Mouse (Mus musculus) limb, embryonic 10.5 days (tissue): ENCODE measurements at regions not wholly inside any gene's neighbourhood (a gene's known extent, or its start where the extent isn't known, plus 50 kb on each side); places are given as distances from the start of the nearest gene placed in this dataset.
A peak's percentile ranks its signal among the peaks of the same experiment; 100 is the strongest.

Source experiments
- DNase-seq: peaks from one replicate; pipeline ENCODE4 v3.0.0-alpha.2; 2017; ENCODE audit warnings: low spot score
- H3K27ac ChIP-seq: fragments of 300-500 bp; sonication (generic); 2 replicates; pipeline ENCODE4 v1.5.1; 2016; ENCODE audit warnings: mild to moderate bottlenecking
- H3K27me3 ChIP-seq: fragments of 300-500 bp; sonication (generic); 2 replicates; pipeline ENCODE4 v1.6.1; 2016; ENCODE audit warnings: low read depth, mild to moderate bottlenecking; ENCODE audit not compliant: poor library complexity, severe bottlenecking
- H3K36me3 ChIP-seq: fragments of 300-500 bp; sonication (generic); 2 replicates; pipeline ENCODE4 v1.6.1; 2016; ENCODE audit warnings: mild to moderate bottlenecking, moderate library complexity
- H3K4me1 ChIP-seq: fragments of 300-500 bp; sonication (generic); 2 replicates; pipeline ENCODE4 v1.6.1; 2016
- H3K4me3 ChIP-seq: fragments of 300-500 bp; sonication (generic); 2 replicates; pipeline ENCODE4 v1.5.1; 2016; ENCODE audit warnings: mild to moderate bottlenecking, moderate library complexity
- H3K9me3 ChIP-seq: fragments of 300-500 bp; sonication (generic); replicated peaks from 2 replicates; pipeline ENCODE4 v1.6.1; 2016; ENCODE audit warnings: mild to moderate bottlenecking
- WGBS: fragments of 180-500 bp; shearing (Covaris S2); methylation state at CpG from one replicate; pipeline ENCODE4 v1.1.7; 2016; 5-methylcytosine and 5-hydroxymethylcytosine counted together

DNA sequence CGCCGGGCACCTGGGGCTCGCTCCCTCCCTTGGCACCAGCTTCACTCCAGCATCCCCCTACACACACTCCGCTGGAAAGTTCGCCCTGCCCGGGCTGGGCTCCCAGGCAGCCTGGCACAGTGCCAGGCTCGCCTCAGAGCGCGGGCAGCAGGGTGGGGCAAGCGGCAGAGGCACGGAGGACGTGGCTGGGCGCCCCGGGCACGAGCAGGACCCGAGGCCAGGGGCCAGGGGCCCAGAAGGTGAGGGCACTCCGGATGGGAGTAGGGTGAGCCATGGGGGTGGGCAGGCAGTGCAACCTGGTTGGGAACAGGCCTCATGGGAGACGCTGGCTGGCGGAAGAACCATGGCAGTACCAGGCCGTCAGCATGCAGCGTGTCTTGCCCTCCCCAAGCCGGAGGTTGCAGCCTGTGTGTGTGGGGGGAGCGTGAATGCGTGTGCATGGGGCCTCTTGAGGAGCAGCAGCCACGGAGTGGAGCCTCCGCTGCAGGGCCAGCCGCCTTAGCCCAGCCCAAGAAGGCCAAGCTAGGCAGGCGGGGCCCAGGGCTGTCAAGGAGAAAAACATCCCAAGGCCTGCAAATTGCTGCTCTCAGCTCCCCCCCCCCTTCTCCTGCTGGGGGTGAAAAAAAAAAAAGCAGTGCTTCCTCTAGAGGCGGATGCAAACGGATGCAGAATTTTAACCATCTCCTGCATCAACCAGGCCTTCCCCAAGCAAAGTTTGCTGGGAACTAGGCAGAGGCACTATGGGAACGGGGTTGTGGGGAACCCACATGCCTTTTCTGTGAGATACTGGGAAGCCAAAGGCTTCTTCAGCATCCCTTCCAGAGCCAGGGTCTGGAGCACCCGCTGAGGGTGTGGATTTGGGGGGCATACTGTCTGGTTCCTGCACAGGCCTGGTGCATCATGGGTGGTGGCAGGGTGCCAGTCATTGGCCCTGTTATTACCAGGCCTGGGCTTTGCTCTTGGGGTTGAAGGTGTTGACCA lies 71.4 kb upstream of the Wnt7b start:
- H3K27ac ChIP-seq: peak overlapping the region; percentile 77
- peaks cover 93% of the 10 kb centered on the region for H3K27me3 ChIP-seq
- WGBS: 67% methylated on average over 32 of the region's 32 CpGs
- H3K4me1 ChIP-seq: peaks cover 21% of the 10 kb centered on the region
- no peaks in the 10 kb centered on the region for H3K9me3 ChIP-seq
- H3K36me3 ChIP-seq: no peaks in the 10 kb centered on the region
- no peak overlapping the region for H3K4me3 ChIP-seq
- DNase-seq: peak; percentile 47

GRCm38 (mm10) chr15:85654791-85655190 lies 72.5 kb upstream of the Wnt7b start:
- Histone ChIP-seq H3K27ac (no peak overlapping the region), H3K36me3 (no peaks in the 10 kb centered on the region), H3K4me3 (no peak overlapping the region), H3K4me1 (peaks cover 21% of the 10 kb centered on the region), H3K27me3 (peaks cover 93% of the 10 kb centered on the region), H3K9me3 (no peaks in the 10 kb centered on the region)
- DNase-seq: no peak
- 91% methylated on average over 3 of the region's 3 CpGs for WGBS

GRCm38 (mm10) chr15:85655751-85656167 lies 73.5 kb upstream of the Wnt7b start:
- H3K4me3 ChIP-seq: no peak overlapping the region
- H3K9me3 ChIP-seq: no peaks in the 10 kb centered on the region
- no peak for DNase-seq
- WGBS: 59% methylated on average over 6 of the region's 6 CpGs
- no peaks in the 10 kb centered on the region for H3K36me3 ChIP-seq
- peaks cover 93% of the 10 kb centered on the region for H3K27me3 ChIP-seq
- H3K4me1 ChIP-seq: peaks cover 25% of the 10 kb centered on the region
- peak overlapping the region; percentile 62; the same call in 1 of the 2 replicates for H3K27ac ChIP-seq

DNA sequence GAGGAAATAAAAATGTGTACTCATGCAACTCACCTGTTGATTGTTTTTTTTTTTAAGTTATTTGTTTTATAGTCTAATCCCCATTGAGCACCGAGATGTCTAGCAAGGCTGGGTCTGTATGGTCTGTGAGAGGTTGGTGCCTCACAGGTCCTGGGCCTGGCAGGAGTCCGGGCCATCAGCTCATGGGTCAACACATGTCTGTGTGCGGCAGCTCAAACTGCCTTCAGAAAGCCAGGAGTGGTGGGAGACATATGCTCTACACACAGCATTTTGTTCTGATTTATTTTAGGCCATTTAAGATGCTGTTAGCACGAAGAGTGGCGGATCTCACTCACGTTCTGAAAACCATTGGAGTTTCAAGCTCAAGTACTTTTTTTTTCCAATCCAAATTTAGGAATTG lies 74.6 kb upstream of the Wnt7b start:
- Histone ChIP-seq H3K4me1 (peaks cover 30% of the 10 kb centered on the region), H3K36me3 (no peaks in the 10 kb centered on the region), H3K9me3 (no peaks in the 10 kb centered on the region), H3K4me3 (no peak overlapping the region), H3K27me3 (peaks cover 93% of the 10 kb centered on the region), H3K27ac (no peak overlapping the region)
- 80% methylated on average over 6 of the region's 6 CpGs for WGBS
- no peak for DNase-seq

DNA sequence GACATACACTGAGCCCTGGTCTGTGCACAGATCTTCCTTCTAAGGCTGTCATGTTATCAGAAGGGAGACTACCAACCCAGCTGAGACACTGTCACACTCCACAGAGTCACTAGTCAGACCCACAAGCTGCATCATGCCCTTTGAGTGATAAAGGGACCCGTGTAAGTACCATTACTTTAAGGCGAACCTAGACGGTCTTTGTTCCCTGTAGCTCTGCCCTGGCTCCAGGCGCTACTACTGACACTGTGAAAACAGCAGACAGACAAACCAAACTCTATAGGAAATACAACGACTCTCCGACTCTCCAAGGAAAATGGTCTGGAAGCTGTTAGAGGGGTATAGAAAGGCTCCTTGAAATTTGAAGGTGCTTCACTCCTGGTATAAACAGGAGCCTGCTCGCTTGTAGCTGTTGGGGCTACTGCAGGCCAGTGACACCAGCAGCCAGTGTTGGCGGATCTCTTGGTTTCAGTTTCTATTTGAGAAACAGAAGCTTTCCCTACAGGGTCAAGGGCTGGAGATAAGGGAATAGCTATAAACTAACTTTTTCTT lies 75.2 kb upstream of the Wnt7b start:
- 69% methylated on average over 8 of the region's 8 CpGs for WGBS
- H3K4me3 ChIP-seq: no peak overlapping the region
- no peaks in the 10 kb centered on the region for H3K36me3 ChIP-seq
- H3K27me3 ChIP-seq: peaks cover 93% of the 10 kb centered on the region
- no peak for DNase-seq
- peaks cover 30% of the 10 kb centered on the region for H3K4me1 ChIP-seq
- no peaks in the 10 kb centered on the region for H3K9me3 ChIP-seq
- H3K27ac ChIP-seq: no peak overlapping the region

GRCm38 (mm10) chr15:85658101-85658885 lies 76.0 kb upstream of the Wnt7b start:
- Histone ChIP-seq H3K36me3 (no peaks in the 10 kb centered on the region), H3K27me3 (peaks cover 93% of the 10 kb centered on the region), H3K9me3 (no peaks in the 10 kb centered on the region), H3K4me3 (no peak overlapping the region), H3K27ac (no peak overlapping the region), H3K4me1 (peaks cover 29% of the 10 kb centered on the region)
- DNase-seq: no peak
- 62% methylated on average over 14 of the region's 14 CpGs for WGBS

DNA sequence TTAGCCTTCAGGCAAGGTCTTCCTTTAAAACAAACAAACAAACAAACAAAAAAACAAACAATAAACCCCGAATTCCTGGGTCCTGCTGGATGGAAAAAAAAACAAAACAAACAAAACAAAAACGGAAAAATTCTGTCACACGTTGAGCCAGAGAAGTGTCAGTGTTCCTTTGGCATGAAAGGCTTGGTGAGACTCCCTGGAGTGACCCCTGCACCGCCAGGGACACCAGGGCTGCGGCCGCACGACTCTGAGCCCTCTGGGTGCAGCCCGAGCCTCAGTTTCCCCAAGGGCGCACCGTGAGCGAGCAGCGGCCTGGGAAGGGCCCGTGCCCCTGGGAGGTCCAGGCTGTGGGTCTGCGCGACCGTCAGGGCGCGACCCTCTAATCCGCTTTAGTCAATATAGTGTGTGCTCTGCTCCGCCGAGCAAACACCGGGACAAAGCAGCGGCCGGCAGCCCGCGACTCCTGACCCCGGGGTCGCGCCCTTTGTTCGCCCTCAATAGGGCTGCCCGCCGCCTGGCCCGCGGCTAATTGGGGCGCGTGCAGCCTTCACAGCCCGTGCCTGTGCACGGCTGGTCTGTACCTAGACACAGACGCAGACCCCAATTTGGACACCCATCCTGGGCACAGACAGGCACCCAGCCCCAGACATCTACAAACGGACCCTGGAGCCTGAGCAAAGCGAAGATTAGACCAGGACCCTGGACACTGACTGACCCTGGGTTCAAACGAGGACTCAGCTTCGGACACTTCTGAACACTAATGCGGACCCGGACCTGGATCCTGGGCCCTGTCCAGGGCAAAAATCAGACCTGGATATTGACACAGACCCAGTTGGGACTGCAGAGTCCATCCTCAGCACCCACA lies 74.0 kb upstream of the Ppara start:
- 7% methylated on average over 45 of the region's 45 CpGs for WGBS
- Histone ChIP-seq H3K9me3 (no peaks in the 10 kb centered on the region), H3K27ac (peak overlapping the region; percentile 70), H3K36me3 (no peaks in the 10 kb centered on the region), H3K4me3 (peak overlapping the region; percentile 44), H3K27me3 (peaks cover 97% of the 10 kb centered on the region), H3K4me1 (peaks cover 14% of the 10 kb centered on the region)
- no peak for DNase-seq

DNA sequence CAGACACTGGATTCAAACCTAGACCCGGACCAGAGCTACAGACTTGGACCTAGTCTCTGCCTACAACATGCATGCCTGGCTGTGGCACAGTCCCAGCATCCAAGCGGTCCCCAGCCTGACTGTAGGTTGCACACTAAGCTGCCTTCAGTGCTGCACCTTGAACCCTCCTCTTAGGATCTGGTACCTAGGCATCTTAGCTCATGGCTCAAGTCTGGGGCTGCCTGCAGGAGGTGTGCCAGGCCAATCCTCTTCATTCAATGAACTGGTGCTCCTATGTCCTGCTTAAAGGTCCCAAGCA lies 73.4 kb upstream of the Ppara start:
- WGBS: 67% methylated on average over 2 of the region's 2 CpGs
- Histone ChIP-seq H3K27ac (no peak overlapping the region), H3K27me3 (peaks cover 97% of the 10 kb centered on the region)

GRCm38 (mm10) chr15:85661771-85662170 lies 73.0 kb upstream of the Ppara start:
- no peak overlapping the region for H3K27ac ChIP-seq
- no peaks in the 10 kb centered on the region for H3K9me3 ChIP-seq
- no peaks in the 10 kb centered on the region for H3K36me3 ChIP-seq
- H3K4me3 ChIP-seq: no peak overlapping the region
- H3K4me1 ChIP-seq: peaks cover 9% of the 10 kb centered on the region
- peaks cover 97% of the 10 kb centered on the region for H3K27me3 ChIP-seq
- no peak for DNase-seq
- WGBS: 93% methylated on average over 5 of the region's 5 CpGs

More for the DNA sequence above, 73.4 kb upstream of the Ppara start:
- H3K9me3 ChIP-seq: no peaks in the 10 kb centered on the region
- no peak overlapping the region for H3K4me3 ChIP-seq
- DNase-seq: no peak
- no peaks in the 10 kb centered on the region for H3K36me3 ChIP-seq
- peaks cover 9% of the 10 kb centered on the region for H3K4me1 ChIP-seq

- peaks cover 95% of the 10 kb centered on the region for H3K27me3 ChIP-seq
- no peak overlapping the region for H3K4me3 ChIP-seq
- WGBS: 86% methylated on average over 8 of the region's 8 CpGs
- no peak overlapping the region for H3K27ac ChIP-seq
- H3K36me3 ChIP-seq: no peaks in the 10 kb centered on the region
- no peaks in the 10 kb centered on the region for H3K9me3 ChIP-seq
- peaks cover 9% of the 10 kb centered on the region for H3K4me1 ChIP-seq
- no peak for DNase-seq
Measured at GRCm38 (mm10) chr15:85662271-85662670, 72.5 kb upstream of the Ppara start.

- 90% methylated on average over 4 of the region's 4 CpGs for WGBS
- no peak for DNase-seq
- H3K36me3 ChIP-seq: no peaks in the 10 kb centered on the region
- no peak overlapping the region for H3K27ac ChIP-seq
- no peak overlapping the region for H3K4me3 ChIP-seq
- peaks cover 95% of the 10 kb centered on the region for H3K27me3 ChIP-seq
- peaks cover 9% of the 10 kb centered on the region for H3K4me1 ChIP-seq
- no peaks in the 10 kb centered on the region for H3K9me3 ChIP-seq
Measured at GRCm38 (mm10) chr15:85662673-85663072, 72.1 kb upstream of the Ppara start.

GRCm38 (mm10) chr15:85663757-85664431 lies 70.9 kb upstream of the Ppara start:
- no peaks in the 10 kb centered on the region for H3K9me3 ChIP-seq
- H3K36me3 ChIP-seq: no peaks in the 10 kb centered on the region
- no peak overlapping the region for H3K4me3 ChIP-seq
- H3K4me1 ChIP-seq: peaks cover 9% of the 10 kb centered on the region
- 89% methylated on average over 17 of the region's 17 CpGs for WGBS
- peaks cover 95% of the 10 kb centered on the region for H3K27me3 ChIP-seq
- no peak overlapping the region for H3K27ac ChIP-seq
- DNase-seq: no peak
